Mouse (Mus musculus) myocyte (in vitro differentiated cells): ENCODE results near the gene Zfp109.
"Not testable (repeated sequence)": the region's sequence is repeated elsewhere in the genome, so short reads cannot be mapped to it uniquely, and the experiment has no call there.

Source experiments
- CEBPB ChIP-seq: IDR thresholded peaks from 2 replicates; pipeline ENCODE4 v1.6.1; 2011; ENCODE audit warnings: mild to moderate bottlenecking, moderate library complexity; ENCODE audit not compliant: poor library complexity, insufficient read depth, severe bottlenecking
- MAX ChIP-seq: IDR thresholded peaks from one replicate; pipeline ENCODE4 v1.6.1; 2011; ENCODE audit warnings: low read depth, mild to moderate bottlenecking, control low read depth
- MYOG ChIP-seq, 3 experiments: IDR thresholded peaks; one replicate each; pipeline ENCODE4 v1.6.1; 2011; ENCODE audit warnings: control low read depth in 2 of 3, low read depth in 2 of 3, mild to moderate bottlenecking in 2 of 3; ENCODE audit not compliant: insufficient read length in 2 of 3, control insufficient read depth in 1 of 3, insufficient read depth in 1 of 3
- POLR2A ChIP-seq: IDR thresholded peaks from one replicate; pipeline ENCODE4 v1.6.1; 2011; ENCODE audit warnings: low read depth, mild to moderate bottlenecking, control low read depth, moderate library complexity; ENCODE audit not compliant: insufficient read length
- POLR2AphosphoS2 ChIP-seq: IDR thresholded peaks from one replicate; pipeline ENCODE4 v1.6.1; 2011; ENCODE audit warnings: low read depth, control low read depth; ENCODE audit not compliant: insufficient read length
- REST ChIP-seq: IDR thresholded peaks from one replicate; pipeline ENCODE4 v1.6.1; 2011; ENCODE audit warnings: mild to moderate bottlenecking, control low read depth, moderate library complexity; ENCODE audit not compliant: insufficient read depth, insufficient read length
- SRF ChIP-seq: IDR thresholded peaks from one replicate; pipeline ENCODE4 v1.6.1; 2011; ENCODE audit warnings: low read depth; ENCODE audit not compliant: control insufficient read depth, insufficient read length
- TCF12 ChIP-seq: IDR thresholded peaks from one replicate; pipeline ENCODE4 v1.6.1; 2011; ENCODE audit warnings: mild to moderate bottlenecking, control low read depth; ENCODE audit not compliant: poor library complexity, insufficient read depth, severe bottlenecking

- TF ChIP-seq SRF; POLR2AphosphoS2; REST; CEBPB; MAX; TCF12; MYOG (IDR thresholded peaks at IDR 0.05; ENCODE audit: control insufficient read depth in 1 of 3, insufficient read depth in 1 of 3, insufficient read length in 2 of 3, low read depth in 2 of 3); POLR2A: not testable (repeated sequence)
Measured at GRCm38 (mm10) chr7:24278771-24279170, 41.4 kb upstream of the Zfp109 start.
